Mouse (Mus musculus) liver, embryonic 14.5 days (tissue): ENCODE data around the gene Cd200.

Experiments used
- CTCF ChIP-seq: IDR thresholded peaks from 2 replicates; pipeline ENCODE4 v1.5.1; 2016; ENCODE audit warnings: antibody characterized with exemption, low read depth, control low read depth
- EP300 ChIP-seq: IDR thresholded peaks from 2 replicates; pipeline ENCODE4 v1.6.1; 2016; ENCODE audit warnings: antibody characterized with exemption, low read depth

DNA sequence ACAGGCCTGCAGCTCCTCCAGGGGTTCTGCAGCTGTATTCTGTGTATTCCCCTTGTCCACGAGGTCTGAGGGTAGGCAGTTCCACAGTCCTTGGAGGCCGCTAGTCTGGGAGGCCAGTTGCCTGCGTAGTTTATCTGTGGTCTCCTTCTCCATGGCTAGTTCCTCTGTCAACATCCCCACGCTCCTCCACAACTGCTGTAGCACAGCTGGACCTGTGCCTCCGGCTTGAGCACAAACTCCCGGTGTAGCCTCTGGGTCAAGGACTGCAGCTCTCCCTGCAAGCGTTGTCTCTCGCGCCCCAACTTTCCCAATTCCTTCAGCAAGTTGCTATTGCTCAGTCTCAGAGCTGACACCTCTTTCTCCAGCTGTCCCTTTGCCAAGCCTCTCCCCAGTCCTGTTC, 18.8 kb upstream of the Cd200 start:
- TF ChIP-seq CTCF (no peak), EP300 (no peak)
